Mouse (Mus musculus) ES-E14 (cell line): ENCODE data around the gene Bag3.

ENCODE experiments used
- CHD2 ChIP-seq: IDR thresholded peaks from 2 replicates; pipeline ENCODE4 v1.6.1; 2014; ENCODE audit warnings: mild to moderate bottlenecking, low read depth, low read length, inconsistent platforms
- HCFC1 ChIP-seq: IDR thresholded peaks from 2 replicates; pipeline ENCODE4 v1.6.1; 2012; ENCODE audit warnings: low read length, inconsistent platforms, borderline replicate concordance; ENCODE audit not compliant: insufficient read depth
- MAFK ChIP-seq: IDR thresholded peaks from 2 replicates; pipeline ENCODE4 v1.6.1; 2014; ENCODE audit warnings: mild to moderate bottlenecking, low read depth, low read length, inconsistent platforms; ENCODE audit not compliant: insufficient read depth
- ZC3H11A ChIP-seq: IDR thresholded peaks from 2 replicates; pipeline ENCODE4 v1.6.1; 2012; ENCODE audit warnings: low read depth, mild to moderate bottlenecking, inconsistent platforms, low read length, borderline replicate concordance
- ZNF384 ChIP-seq: IDR thresholded peaks from 2 replicates; pipeline ENCODE4 v1.6.1; 2012; ENCODE audit warnings: low read depth, low read length, inconsistent platforms

GRCm38 (mm10) chr7:128531031-128531430 lies 7.6 kb downstream of the Bag3 start:
- TF ChIP-seq HCFC1 (no peak), ZNF384 (no peak), ZC3H11A (no peak), MAFK (no peak), CHD2 (no peak)
